Mouse (Mus musculus): ENCODE measurements around the gene Ehd3.
A peak's percentile ranks its signal among the peaks of the same experiment; 100 is the strongest.
"Not testable (repeated sequence)": the region's sequence is repeated elsewhere in the genome, so short reads cannot be mapped to it uniquely, and the experiment has no call there.

Ehd3 gene

GRCm38 (mm10) chr17:73826106-73826505 is 22.2 kb downstream of the Ehd3 start:
- peak; percentile 46 to 74 for DNase-seq

DNA sequence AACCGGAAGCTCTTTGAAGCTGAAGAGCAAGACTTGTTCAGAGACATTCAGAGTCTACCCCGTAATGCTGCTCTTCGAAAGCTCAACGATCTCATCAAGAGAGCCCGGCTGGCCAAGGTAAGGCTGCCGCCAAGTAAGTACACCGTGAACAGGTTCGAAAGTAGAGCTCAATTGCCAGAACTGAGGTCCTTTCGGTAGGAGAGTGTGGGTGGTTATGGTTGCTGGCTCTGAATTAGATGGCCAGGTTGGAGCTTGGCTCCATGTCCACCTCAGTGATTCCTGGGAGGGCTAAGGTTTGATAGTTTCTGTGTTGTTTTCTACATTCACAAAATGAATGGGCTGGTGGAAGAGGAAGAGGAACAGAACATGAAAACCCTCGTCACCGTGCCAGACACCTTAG is 23.5 kb downstream of the Ehd3 start:
- no peak for DNase-seq

DNA sequence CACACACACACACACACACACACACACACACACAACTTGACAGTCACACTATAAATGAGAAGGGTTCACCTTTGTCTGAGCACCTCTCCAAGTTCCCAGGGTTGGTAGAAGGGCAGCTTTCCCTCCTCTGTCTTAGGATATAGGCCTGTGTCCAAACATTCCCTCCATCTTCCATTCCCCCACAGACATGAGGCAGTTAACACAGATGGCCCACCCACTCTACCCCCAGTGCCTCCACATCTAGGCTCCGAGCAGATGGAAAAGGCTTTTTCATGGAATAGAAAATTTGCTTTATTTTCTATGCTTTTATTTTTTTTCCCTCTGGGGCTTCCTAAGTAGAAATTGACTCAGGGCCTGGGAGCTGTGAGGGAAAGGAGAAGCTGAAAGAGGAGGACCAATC is 26.6 kb downstream of the Ehd3 start:
- DNase-seq, result no peak

- DNase-seq, result no peak
Observed at GRCm38 (mm10) chr17:73831427-73831826, 27.5 kb downstream of the Ehd3 start.

GRCm38 (mm10) chr17:73832901-73833300 is 29.0 kb downstream of the Ehd3 start:
- no peak for DNase-seq

DNA sequence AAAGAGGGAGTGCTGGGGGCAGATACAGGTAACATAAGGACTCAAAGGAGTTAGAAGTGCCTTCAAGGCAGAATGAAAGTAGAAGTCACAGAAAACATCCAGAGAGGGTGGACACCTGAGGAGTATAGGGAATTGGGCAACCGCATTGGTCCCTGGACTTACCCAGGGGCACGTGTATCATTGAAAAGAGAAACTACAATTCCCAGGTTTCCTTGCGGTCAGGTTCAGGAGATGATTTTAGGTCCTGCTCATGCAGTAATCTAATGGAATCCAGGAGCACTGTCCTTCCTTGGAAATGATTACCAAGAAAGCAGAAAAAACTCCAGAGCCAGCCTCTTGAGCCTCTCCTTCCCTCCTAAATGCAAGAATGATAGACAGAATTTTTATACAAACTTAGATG is 29.5 kb downstream of the Ehd3 start:
- no peak for DNase-seq

GRCm38 (mm10) chr17:73836601-73837000 is 32.7 kb downstream of the Ehd3 start:
- no peak for DNase-seq

DNA sequence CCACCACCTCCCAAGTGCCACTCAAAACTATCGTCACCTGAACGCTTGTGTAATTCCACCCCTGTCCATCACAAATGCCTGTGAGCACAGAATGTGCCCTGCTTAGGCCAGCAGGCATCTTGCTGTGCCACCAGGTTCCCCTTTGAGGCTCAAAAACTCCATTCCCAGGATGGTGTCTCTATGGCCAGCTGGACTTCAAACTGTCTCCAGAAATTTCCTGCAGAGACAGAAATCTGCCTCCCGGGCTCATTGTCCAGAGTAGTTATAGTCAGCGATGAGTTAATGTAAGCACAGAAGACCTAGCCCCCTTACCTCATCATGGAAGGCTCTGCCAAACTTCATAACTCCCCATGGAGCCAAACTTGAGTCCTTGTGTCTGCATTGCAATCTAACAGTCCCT is 33.3 kb downstream of the Ehd3 start:
- DNase-seq, result no peak

DNA sequence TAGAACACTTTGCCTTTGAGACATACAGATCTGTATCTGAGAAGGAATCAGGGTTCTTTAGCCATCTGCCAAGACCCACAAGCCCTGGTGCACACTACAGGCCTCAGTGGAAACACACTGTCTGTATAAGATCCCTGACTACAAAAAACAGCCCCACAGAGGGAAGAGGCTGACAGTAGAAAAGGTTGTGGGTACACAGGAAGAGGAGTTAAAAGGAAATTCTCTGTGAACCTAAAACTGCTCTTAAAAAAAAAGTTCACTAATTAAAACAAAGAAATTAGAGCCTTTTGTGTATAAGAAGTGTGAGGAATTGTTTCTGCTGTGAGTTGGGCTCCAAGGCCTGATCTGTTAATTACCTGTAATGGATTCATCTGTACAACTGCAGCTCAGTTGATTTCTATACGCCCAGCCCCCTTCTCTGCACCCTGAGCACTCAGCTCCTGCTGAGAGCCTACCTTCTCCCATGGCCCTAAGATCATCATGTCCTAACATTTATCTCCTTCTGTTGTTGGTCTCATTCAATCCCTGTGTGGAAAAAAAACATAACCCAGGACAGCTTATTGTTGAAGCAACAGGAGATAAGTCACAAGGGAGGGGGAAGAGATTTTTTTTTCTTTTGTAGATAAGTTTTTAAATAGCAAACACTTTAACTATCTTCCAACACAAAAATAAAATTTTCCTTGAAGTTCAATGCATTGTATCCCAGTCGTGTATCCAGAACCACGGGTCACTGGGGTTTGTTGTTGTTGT is 35.3 kb downstream of the Ehd3 start:
- DNase-seq, result no peak

- DNase-seq, result not testable (repeated sequence)
Observed at GRCm38 (mm10) chr17:73839876-73840275, 35.9 kb downstream of the Ehd3 start.

- no peak for DNase-seq
Observed at GRCm38 (mm10) chr17:73842963-73843362, 39.0 kb downstream of the Ehd3 start.

DNA sequence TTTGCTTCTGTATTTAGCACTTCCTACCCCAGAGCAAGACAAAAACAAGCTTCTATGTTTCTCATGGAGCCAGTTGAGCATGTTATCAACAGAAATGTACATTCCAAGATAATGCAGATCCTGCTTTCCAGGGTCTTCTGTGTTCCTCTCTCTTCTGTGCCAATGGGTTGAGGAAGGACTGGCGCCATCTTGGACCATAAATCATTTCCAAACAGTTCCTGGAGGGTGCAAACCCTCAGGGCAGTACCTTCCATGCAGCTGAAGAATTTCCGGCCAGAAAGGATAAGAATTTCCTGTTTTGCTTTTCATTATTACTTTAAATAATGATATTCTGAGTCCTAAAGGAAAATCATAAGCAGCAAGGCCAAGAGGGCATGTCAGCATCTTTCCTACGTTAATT is 41.7 kb downstream of the Ehd3 start:
- DNase-seq, result no peak

- DNase-seq, result no peak
Observed at GRCm38 (mm10) chr17:73847399-73847798, 43.5 kb downstream of the Ehd3 start.

- peak; percentile 37 to 61 for DNase-seq
Observed at GRCm38 (mm10) chr17:73853041-73853440, 49.1 kb downstream of the Ehd3 start.

- DNase-seq, result no peak
Observed at GRCm38 (mm10) chr17:73853717-73854116, 49.8 kb downstream of the Ehd3 start.

- DNase-seq, result no peak
Observed at GRCm38 (mm10) chr17:73869008-73869685, 65.2 kb downstream of the Ehd3 start.

DNA sequence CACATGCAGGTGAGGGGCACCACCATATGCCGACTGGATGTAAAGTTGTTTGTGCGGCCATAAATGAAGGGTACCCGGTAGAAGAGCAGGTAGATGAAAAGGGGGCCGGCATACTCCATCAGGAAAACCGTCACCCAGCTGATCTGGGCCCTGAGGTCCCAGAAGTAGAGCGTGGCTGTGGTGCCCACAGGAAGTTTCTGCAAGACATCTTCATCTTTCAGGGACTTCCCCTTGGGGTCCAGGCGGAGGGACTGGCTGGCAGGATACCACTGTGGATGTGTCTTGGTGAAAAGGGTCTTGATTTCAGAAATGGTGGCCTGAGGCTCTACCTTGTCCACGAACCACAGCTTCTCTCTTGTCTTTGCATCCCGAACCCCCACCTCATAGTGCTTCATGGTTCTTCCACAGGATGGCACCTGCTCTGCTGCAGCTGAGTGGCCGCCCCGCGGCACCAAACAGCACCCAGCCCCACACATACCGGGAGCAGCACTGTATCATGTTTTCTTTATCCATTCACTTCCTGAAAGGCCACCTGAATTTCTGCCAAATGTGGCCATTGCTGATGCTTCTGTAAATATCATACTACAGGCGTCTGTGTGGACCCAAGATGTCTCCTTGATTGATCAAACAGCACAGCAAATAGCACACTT is 67.1 kb downstream of the Ehd3 start:
- DNase-seq, result no peak

DNA sequence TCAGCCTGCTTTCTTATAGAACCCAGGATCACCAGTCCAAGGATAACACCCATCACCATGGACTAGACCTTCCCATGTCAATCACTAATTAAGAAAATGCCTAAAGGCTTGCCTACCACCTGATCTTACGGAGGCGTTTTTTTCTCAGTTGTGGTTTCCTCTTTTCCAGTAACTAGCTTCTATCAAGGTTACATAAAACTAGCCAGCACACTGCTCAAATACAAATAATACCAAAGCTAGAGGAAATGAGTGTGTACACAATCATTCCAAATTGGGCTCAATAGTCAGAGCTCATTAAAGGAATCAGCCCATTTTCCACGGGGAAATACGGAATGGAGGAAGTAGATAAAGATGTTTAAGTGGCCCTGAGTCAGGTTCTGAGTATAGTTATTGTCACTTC is 71.3 kb downstream of the Ehd3 start:
- DNase-seq, result no peak

GRCm38 (mm10) chr17:73875674-73876073 is 71.7 kb downstream of the Ehd3 start:
- DNase-seq, result no peak

GRCm38 (mm10) chr17:73879262-73879916 is 75.5 kb downstream of the Ehd3 start:
- no peak for DNase-seq

- DNase-seq, result no peak
Observed at GRCm38 (mm10) chr17:73880286-73880685, 76.4 kb downstream of the Ehd3 start.

DNA sequence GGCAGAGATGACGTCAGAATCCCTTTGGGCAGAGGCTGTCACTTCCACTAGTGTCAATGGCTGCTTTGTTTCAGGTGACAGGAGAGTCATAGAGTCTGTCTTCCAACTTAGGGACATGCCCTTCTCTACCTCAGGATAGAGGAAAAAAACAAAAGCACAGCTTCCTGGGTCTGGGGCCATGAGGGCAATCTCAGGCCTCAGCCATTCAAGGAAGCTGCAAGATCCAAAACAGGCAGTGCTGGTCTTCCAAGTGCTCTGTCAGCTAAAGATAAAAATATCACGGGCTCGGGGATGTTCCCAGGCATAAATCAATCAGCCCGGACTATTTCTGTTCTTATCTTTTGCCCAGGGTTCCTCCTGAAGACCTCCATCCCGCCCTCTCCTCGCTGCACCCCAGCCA is 77.4 kb downstream of the Ehd3 start:
- peak; percentile 27 to 41 for DNase-seq

Data from kidney, postnatal 36 days (tissue).